Mouse (Mus musculus): ENCODE data around the gene Ginm1.

DNA sequence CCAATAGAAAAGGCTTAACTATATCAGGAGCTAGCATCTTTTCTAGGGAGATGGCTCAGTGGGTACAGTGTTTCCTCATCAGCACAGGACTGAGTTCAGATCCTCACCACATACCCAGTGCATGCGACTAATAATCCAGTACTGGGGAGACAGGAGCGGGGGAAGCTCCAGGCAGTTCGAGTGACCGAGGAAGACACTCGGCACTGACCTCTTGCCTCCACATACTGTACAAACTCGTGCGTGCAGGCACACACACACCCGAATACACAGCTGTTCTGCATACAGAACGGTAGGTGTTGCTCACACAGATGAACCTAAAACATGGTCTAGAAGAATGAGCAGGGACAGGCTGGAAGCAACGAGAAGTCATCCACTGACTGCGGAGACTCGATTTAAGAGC lies 29.4 kb upstream of the Ginm1 start:
- no peak for TF ChIP-seq CTCF (IDR thresholded peaks at IDR 0.05; ENCODE audit: low read depth)
- TF ChIP-seq EP300 (IDR thresholded peaks at IDR 0.05; ENCODE audit: low read depth), result no peak
